Mouse (Mus musculus) midbrain, embryonic 15.5 days (tissue): Measurements from ENCODE around the gene Flnc. TPM values are rescaled to one million over a fixed set of nuclear protein-coding genes. Genes with fewer than 3 reads are reported as not detected.

ENCODE experiments used
- ATAC-seq: fragments of 200-750 bp; cut with Nextera tagmentation; replicated peaks from 2 replicates; pipeline ENCODE4 v1.8.0; 2017; ENCODE audit warnings: moderate TSS enrichment
- H3K27ac ChIP-seq: fragments of 300-500 bp; sonication (generic); 2 replicates; pipeline ENCODE4 v1.5.1; 2015; ENCODE audit warnings: mild to moderate bottlenecking, inconsistent platforms
- H3K27me3 ChIP-seq: fragments of 300-500 bp; sonication (generic); replicated peaks from 2 replicates; pipeline ENCODE4 v1.6.1; 2015; ENCODE audit warnings: inconsistent platforms
- H3K36me3 ChIP-seq: fragments of 300-500 bp; sonication (generic); replicated peaks from 2 replicates; pipeline ENCODE4 v1.6.1; 2015; ENCODE audit warnings: inconsistent platforms
- H3K4me1 ChIP-seq: fragments of 300-500 bp; sonication (generic); 2 replicates; pipeline ENCODE4 v1.6.1; 2015; ENCODE audit warnings: inconsistent platforms
- H3K4me2 ChIP-seq: fragments of 300-500 bp; sonication (generic); 2 replicates; pipeline ENCODE4 v1.6.1; 2015; ENCODE audit warnings: inconsistent platforms, mild to moderate bottlenecking, moderate library complexity
- H3K4me3 ChIP-seq: fragments of 300-500 bp; sonication (generic); 2 replicates; pipeline ENCODE4 v1.5.1; 2015; ENCODE audit warnings: mild to moderate bottlenecking, inconsistent platforms
- H3K9ac ChIP-seq: fragments of 300-500 bp; sonication (generic); 2 replicates; pipeline ENCODE4 v1.6.1; 2015; ENCODE audit warnings: mild to moderate bottlenecking, inconsistent platforms
- H3K9me3 ChIP-seq: fragments of 300-500 bp; sonication (generic); 2 replicates; pipeline ENCODE4 v1.6.1; 2016; ENCODE audit warnings: inconsistent platforms
- WGBS: fragments of 180-500 bp; shearing (Covaris S2); methylation state at CpG from one replicate; pipeline ENCODE4 v1.1.7; 2015; ENCODE audit warnings: mixed read lengths; 5-methylcytosine and 5-hydroxymethylcytosine counted together
- polyA plus RNA-seq: library from polyadenylated mRNA; unstranded; fragments of >200 nt; fragmentation: Nextera tagmentation; extraction: Ambion mirVana; gene quantifications from 2 replicates; pipeline ENCODE4 v1.2.1, GENCODE M21; 2015

Flnc gene
- polyA plus RNA-seq, 1 experiment from 2014 or later, result 3.3 TPM

DNA sequence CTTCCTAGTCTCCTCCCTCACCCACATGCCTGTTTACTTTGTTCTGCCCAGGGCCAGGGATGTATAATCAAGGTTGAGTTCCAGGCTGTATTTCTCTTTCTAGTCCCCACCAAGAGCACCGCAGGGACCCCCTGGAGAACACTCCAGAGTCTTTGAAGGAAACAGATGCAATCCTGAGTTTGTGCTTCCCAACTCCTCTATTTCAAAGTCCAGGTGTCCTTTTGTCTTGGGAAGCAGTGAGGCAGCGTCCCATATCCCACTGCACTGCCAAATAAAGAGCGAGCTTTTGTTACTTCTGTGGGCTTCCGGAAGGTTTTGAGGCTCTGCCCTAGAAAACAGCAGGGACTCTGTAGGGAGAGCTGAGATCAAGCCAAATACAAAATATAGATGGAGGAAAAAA, 33.2 kb upstream of the Flnc start:
- Histone ChIP-seq H3K9ac (no peak overlapping the region), H3K27me3 (0 out of 2 replicates have a peak, but pooled peaks cover 3% of the 10 kb centered on the region), H3K4me2 (no peak overlapping the region), H3K4me3 (no peak overlapping the region), H3K4me1 (peaks cover 17% of the 10 kb centered on the region), H3K36me3 (no peaks in the 10 kb centered on the region), H3K27ac (no peak overlapping the region), H3K9me3 (no peaks in the 10 kb centered on the region)
- no peak for ATAC-seq
- WGBS, result 66% methylated on average over 4 of the region's 4 CpGs

DNA sequence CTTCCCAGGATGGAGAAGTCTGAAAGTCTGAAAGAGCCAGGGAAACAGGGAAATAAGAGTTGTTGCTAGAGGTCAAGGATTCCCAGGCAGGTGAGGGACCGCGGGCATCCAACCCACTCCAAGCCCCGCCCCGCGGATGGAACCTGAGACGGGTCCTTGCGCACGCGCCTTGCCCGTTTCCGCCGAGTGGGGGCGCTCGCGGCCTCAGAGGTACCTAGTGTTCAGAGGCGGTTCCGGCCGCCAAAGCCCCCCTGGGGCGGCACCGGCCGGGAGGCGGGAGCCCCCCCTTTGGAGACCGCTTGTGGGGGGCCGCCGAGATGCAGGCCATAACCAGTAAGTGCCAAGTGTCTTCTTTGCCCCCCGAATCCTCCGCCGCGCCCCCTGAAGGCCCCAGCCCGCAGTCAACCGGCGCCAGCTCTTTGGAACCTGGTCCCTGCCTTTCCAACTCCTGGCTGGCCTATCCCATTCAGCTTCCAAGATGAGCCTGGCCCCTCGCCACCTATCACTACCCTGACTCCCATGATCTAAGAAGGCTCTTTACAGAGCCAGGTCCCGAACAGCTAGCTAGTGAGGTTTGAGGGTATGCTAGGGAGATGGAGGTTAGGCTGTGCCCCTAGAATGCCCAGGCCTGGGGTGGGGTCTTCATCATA, 30.2 kb upstream of the Flnc start:
- Histone ChIP-seq H3K9ac (no peak overlapping the region), H3K4me1 (no peaks in the 10 kb centered on the region), H3K36me3 (peaks cover 3% of the 10 kb centered on the region; the same call in 1 of the 2 replicates), H3K27ac (no peak overlapping the region), H3K4me3 (no peak overlapping the region), H3K4me2 (peak overlapping the region; percentile 8; the same call in 1 of the 2 replicates), H3K9me3 (no peaks in the 10 kb centered on the region), H3K27me3 (no peaks in the 10 kb centered on the region)
- no peak for ATAC-seq
- 6% methylated on average over 34 of the region's 34 CpGs for WGBS

DNA sequence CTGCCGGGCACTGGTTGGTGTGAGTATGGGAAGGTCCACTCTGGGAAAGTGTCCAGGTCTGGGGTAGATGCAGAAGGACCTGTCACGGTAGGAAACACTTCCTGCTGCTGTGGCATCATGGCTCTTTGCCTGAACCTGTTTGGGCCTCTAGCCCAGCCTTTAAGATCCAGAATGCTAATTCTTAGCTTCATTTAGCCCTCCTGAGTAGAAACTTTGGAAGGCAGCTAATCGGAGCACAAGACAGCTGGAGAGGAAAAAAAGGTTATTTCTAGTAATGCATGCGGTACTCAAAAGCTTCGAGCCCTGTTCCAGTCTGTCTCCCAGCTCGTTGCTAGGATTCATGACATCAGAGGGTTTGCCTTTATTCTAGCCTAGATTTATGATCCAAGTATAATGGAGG, 26.6 kb upstream of the Flnc start:
- Histone ChIP-seq H3K9ac (no peak overlapping the region), H3K4me3 (no peak overlapping the region), H3K9me3 (no peaks in the 10 kb centered on the region), H3K27ac (no peak overlapping the region), H3K4me1 (no peaks in the 10 kb centered on the region), H3K27me3 (no peaks in the 10 kb centered on the region), H3K36me3 (peaks cover 16% of the 10 kb centered on the region; the same call in 1 of the 2 replicates), H3K4me2 (no peak overlapping the region)
- WGBS, result 85% methylated on average over 6 of the region's 6 CpGs
- no peak for ATAC-seq

DNA sequence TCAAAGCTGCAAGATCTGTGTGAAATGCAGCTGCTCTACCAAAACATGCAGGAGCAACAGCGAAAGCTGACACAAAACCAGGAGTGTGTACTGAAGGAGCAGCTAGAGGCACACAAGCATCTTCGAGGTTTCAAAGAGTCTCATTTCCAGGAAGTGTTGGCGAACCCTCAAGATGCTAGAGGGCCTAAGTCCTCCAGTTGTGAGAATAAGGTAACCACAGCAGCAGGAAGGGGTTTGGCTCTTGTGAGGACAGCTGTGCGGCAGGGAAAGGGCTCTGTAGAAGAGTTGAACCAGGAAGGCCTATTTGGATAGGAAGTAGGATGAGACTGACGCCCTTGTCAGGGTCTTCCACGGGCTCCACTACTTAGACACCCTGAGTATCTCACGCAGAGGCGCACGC, 17.6 kb upstream of the Flnc start:
- Histone ChIP-seq H3K27ac (no peak overlapping the region), H3K9ac (no peak overlapping the region), H3K36me3 (peaks cover 15% of the 10 kb centered on the region; the same call in 1 of the 2 replicates), H3K4me1 (no peaks in the 10 kb centered on the region), H3K9me3 (no peaks in the 10 kb centered on the region), H3K4me2 (no peak overlapping the region), H3K27me3 (no peaks in the 10 kb centered on the region), H3K4me3 (no peak overlapping the region)
- no peak for ATAC-seq
- 84% methylated on average over 9 of the region's 9 CpGs for WGBS

DNA sequence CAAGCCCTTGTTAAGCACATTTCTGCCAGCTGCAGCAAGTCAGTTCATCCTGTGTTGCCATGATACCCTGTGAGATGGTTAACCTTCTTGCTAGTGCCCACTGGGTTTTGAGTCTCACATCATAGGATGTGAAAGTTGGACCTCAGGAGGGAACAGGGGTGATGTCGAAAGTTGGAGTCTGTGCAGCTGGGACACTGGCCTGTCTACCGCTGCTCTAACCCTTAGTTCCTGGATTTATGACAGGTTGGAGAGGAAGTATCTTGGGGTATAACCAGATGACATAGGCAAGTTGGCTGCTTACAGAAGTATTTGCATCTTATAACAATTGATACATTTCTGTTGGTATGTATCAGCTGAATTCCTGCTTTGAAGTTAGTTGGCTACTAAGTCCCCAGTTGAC, 12.5 kb upstream of the Flnc start:
- ATAC-seq, result no peak
- 97% methylated on average over 2 of the region's 2 CpGs for WGBS
- Histone ChIP-seq H3K9ac (no peak overlapping the region), H3K4me3 (no peak overlapping the region), H3K27ac (no peak overlapping the region), H3K27me3 (no peaks in the 10 kb centered on the region), H3K4me2 (no peak overlapping the region), H3K9me3 (no peaks in the 10 kb centered on the region), H3K4me1 (no peaks in the 10 kb centered on the region), H3K36me3 (no peaks in the 10 kb centered on the region; the same call in 1 of the 2 replicates)

DNA sequence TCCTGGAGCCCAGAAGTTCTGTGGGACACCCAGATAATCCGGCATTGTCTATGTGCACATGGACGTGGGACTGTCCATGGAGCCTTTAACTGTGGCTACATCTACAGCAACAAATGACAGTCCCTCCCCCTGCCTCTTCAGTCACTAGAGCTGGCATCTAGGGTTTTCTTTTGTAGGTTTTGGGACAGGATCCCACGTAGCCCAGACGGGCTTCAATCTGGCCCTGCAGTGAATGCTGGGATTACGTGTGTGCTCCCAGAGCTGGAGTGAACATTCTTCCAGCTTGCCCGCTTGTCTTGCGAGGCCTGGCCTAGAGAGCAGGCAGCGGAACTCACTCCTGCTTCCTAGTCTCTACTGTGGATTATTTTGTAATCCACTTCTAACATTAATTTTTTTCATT, 7.9 kb upstream of the Flnc start:
- WGBS, result 78% methylated on average over 8 of the region's 8 CpGs

DNA sequence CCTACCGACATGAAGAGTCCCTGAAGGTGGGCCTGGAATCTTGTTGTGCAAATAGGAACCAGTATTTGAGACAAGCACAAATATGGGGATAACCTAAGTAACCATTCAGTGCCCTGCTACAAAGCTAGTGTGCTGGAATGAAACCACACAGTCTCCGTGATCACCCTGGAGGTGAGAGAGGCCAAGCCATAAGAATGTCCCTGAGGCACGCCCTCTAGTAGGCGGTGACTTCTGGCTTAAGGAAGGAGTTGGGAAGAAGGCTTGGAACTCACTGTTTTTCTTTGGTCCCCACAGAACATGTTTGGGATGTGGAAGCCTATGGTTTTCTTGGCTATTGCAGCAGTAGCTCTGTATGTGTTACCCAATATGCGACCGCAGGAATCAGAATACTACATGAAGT, 6.7 kb upstream of the Flnc start:
- no peak overlapping the region for H3K4me2 ChIP-seq
- H3K36me3 ChIP-seq, result no peaks in the 10 kb centered on the region
- no peak overlapping the region for H3K27ac ChIP-seq
- H3K27me3 ChIP-seq, result peaks cover 6% of the 10 kb centered on the region; the same call in 1 of the 2 replicates
- WGBS, result 83% methylated on average over 6 of the region's 6 CpGs
- H3K9ac ChIP-seq, result no peak overlapping the region
- H3K9me3 ChIP-seq, result no peaks in the 10 kb centered on the region
- ATAC-seq, result no peak
- no peak overlapping the region for H3K4me3 ChIP-seq
- H3K4me1 ChIP-seq, result no peaks in the 10 kb centered on the region

More for the DNA sequence above, 7.9 kb upstream of the Flnc start:
- Histone ChIP-seq H3K36me3 (no peaks in the 10 kb centered on the region), H3K27me3 (no peaks in the 10 kb centered on the region), H3K4me2 (no peak overlapping the region), H3K4me1 (no peaks in the 10 kb centered on the region), H3K9me3 (no peaks in the 10 kb centered on the region), H3K4me3 (no peak overlapping the region), H3K27ac (no peak overlapping the region), H3K9ac (no peak overlapping the region)
- no peak for ATAC-seq

DNA sequence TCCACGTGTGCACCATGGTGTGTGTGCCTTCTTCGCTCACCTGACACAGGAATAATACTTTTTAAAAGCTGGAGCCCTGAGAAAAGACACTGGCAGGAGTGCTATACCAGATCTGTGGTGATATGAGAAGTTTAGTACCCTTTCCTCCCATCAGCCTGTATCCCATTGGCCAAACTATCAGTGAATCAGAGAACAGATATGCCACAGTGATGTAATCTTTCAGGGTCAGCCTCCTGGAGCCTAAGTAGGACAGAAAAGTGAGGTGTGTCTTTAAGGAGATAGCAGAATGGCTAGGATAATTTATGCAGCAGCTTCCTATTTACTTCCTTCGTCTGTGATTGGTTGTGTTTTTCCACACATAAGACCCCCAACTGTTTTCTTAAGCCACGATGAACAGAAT, 4.9 kb upstream of the Flnc start:
- no peaks in the 10 kb centered on the region for H3K36me3 ChIP-seq
- no peak overlapping the region for H3K27ac ChIP-seq
- no peak overlapping the region for H3K4me3 ChIP-seq
- peaks cover 24% of the 10 kb centered on the region for H3K27me3 ChIP-seq
- no peak overlapping the region for H3K9ac ChIP-seq
- no peaks in the 10 kb centered on the region for H3K9me3 ChIP-seq
- 53% methylated on average over 4 of the region's 4 CpGs for WGBS
- ATAC-seq, result no peak
- H3K4me1 ChIP-seq, result peaks cover 5% of the 10 kb centered on the region
- no peak overlapping the region for H3K4me2 ChIP-seq

DNA sequence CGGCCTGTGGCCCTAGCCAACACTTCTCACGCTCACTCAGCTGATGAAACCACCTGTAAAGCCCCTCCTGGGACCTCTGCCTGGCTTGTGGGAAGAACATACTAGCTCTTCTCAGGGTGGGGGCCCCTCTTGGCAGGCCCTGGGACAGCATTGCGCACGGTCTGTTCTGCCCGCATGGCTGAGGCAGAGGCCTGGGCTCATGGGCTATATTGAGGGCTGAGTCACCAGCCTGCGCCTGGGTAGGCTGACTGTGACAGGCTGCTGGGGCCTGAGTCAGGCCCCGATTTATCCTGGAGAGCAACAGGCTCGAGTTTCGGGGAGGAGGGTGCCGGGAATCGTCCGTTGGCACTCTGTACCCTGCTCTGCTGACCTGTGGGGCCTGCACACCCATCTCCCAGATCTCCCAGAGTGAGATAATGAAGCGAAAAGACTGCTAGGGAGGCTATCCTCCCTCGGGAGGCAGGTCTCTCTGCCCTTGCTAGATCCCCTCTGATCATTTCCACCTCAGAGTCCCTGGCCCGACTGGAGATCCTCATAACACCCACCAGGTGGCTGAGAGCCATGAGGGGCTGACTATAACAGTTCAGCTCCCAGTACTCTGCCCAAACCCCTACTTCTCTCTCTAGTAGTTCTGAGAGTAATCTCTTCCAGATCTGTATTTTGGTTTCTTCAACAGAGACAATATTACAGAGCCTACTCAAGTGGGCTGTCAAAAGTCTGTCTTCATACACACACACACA, 2.2 kb upstream of the Flnc start:
- no peaks in the 10 kb centered on the region for H3K36me3 ChIP-seq
- H3K4me1 ChIP-seq, result peaks cover 24% of the 10 kb centered on the region
- WGBS, result 46% methylated on average over 15 of the region's 15 CpGs
- H3K27ac ChIP-seq, result no peak overlapping the region
- peaks cover 39% of the 10 kb centered on the region for H3K27me3 ChIP-seq
- ATAC-seq, result no peak
- no peak overlapping the region for H3K9ac ChIP-seq
- no peak overlapping the region for H3K4me2 ChIP-seq
- no peaks in the 10 kb centered on the region for H3K9me3 ChIP-seq
- H3K4me3 ChIP-seq, result no peak overlapping the region

DNA sequence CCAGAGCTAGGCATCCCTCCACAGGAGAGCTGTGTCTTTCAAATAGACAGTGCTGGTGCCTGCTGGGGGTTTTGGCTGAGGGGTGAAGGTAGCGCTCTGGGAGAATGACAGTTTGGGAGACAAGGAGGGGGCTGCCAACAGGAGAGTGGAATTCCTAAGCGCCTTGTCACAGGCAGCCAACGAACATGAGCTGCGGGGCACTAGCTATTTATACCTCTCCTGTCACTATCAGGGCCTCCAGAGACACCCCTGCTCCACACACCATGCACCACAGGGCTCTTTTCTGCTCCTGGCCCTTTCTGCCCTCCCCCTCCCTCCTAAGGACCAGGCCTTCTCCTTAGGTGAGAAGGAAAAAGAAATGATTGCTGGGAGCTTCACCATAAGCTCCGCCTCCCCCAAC, 1.6 kb upstream of the Flnc start:
- ATAC-seq, result no peak
- no peak overlapping the region for H3K27ac ChIP-seq
- peaks cover 39% of the 10 kb centered on the region for H3K27me3 ChIP-seq
- peaks cover 29% of the 10 kb centered on the region for H3K4me1 ChIP-seq
- 30% methylated on average over 5 of the region's 5 CpGs for WGBS
- H3K36me3 ChIP-seq, result no peaks in the 10 kb centered on the region
- no peak overlapping the region for H3K4me2 ChIP-seq
- no peak overlapping the region for H3K9ac ChIP-seq
- no peaks in the 10 kb centered on the region for H3K9me3 ChIP-seq
- no peak overlapping the region for H3K4me3 ChIP-seq

DNA sequence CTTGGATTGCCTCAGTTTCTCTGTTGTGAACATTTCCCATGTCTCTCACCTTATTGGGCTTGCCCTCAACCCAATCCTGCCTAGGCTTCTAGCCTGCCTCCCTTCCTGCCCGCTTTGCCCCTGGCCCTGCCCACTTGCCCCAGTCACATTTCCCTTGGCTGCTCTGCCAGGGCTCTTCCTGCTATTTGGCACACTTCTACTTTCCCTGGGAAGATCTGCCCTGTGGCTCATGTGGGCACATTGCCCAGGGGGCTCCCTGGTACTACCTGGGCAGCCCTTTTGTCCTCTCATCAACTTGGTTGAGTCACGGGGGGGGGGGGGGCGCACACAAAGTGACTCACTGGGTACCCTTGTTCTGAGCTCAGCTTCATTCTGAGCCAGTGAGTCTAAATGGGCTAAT, 900 bp upstream of the Flnc start:
- no peak for ATAC-seq
- Histone ChIP-seq H3K4me3 (no peak overlapping the region), H3K9ac (no peak overlapping the region), H3K36me3 (no peaks in the 10 kb centered on the region), H3K4me2 (no peak overlapping the region), H3K4me1 (peaks cover 35% of the 10 kb centered on the region), H3K27me3 (peaks cover 39% of the 10 kb centered on the region), H3K27ac (no peak overlapping the region), H3K9me3 (no peaks in the 10 kb centered on the region)
- 29% methylated on average over 3 of the region's 3 CpGs for WGBS

DNA sequence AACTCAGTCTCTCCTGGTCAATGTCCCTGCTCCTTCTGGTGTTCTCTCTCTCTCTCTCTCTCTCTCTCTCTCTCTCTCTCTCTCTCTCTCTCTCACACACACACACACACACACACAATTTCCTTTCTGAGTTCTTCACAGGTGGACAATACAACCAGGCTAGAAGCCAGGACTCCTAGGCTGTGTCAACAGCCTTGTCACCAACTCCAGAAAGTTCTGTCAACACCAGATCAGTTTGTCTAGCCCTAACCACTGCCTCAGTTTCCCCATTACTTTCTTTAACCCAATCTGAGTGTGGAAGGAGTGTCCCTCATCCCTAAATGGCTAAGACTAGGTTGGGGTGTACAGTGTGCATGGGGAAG, 399 bp upstream of the Flnc start:
- Histone ChIP-seq H3K4me1 (peaks cover 35% of the 10 kb centered on the region), H3K27me3 (peaks cover 39% of the 10 kb centered on the region), H3K9me3 (no peaks in the 10 kb centered on the region), H3K9ac (peak overlapping the region; percentile 13; the same call in 1 of the 2 replicates), H3K4me3 (peak overlapping the region; percentile 40), H3K27ac (no peak overlapping the region), H3K36me3 (no peaks in the 10 kb centered on the region), H3K4me2 (peak overlapping the region; percentile 72)
- no peak for ATAC-seq
